Mouse (Mus musculus) natural killer cell, adult 2 months (primary cell): Measurements from ENCODE around the gene Bpifa5.
"Not testable (repeated sequence)": the region's sequence is repeated elsewhere in the genome, so short reads cannot be mapped to it uniquely, and the experiment has no call there.

Experiments used
- DNase-seq, 2 experiments: peaks; one replicate each; pipeline ENCODE4 v3.0.0; 2022; ENCODE audit warnings: low spot score in 2 of 2

Bpifa5 gene

GRCm38 (mm10) chr2:154162307-154162706 is at the start of gene Bpifa5:
Bpifa5 (plus strand) TSS chr2:154162607.
- DNase-seq = no peak

GRCm38 (mm10) chr2:154117381-154117780 is 45.0 kb upstream of the Bpifa5 start:
- no peak for DNase-seq

DNA sequence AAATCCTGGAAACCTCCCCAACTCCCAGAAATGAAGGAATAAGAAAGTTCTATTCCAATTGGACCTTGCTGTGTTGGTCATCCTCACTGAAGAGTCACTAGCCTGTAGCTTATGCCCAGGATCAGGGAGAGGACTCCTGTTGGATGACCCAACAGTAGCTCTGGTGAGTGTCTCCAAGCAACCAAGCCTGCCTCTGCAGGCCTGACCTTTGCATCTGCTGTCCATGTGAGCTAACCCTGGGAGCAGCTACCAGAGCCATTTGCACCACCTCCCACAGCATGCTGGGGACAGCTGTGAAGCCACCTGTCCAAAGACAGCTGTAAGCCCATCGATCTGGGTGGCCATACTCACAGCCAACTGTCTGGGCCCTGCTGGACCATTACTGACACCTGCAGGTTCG is 32.3 kb upstream of the Bpifa5 start, which contains the start of gene Bpifa3:
TSS of gene Bpifa3 (plus strand) at position 217 of the 400 bp plus-strand sequence.
- DNase-seq = no peak

- DNase-seq = no peak
Observed at GRCm38 (mm10) chr2:154142580-154142979, 19.8 kb upstream of the Bpifa5 start, which contains the start of gene Bpifa1. Bpifa1 (plus strand) TSS chr2:154142880.

DNA sequence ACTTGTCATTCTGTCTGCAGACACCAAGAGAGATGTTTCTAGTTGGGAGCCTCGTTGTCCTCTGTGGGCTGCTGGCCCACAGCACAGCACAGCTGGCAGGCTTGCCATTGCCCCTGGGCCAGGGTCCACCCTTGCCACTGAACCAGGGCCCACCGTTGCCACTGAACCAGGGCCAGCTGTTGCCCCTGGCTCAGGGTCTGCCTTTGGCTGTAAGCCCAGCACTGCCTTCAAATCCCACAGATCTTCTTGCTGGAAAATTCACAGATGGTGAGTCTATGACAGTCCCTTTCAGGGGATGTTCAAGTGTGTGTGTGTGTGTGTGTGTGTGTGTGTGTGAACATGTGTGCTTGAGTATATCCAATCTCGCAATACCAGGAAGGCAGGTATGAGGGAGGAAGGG is 18.7 kb upstream of the Bpifa5 start:
- DNase-seq = no peak

DNA sequence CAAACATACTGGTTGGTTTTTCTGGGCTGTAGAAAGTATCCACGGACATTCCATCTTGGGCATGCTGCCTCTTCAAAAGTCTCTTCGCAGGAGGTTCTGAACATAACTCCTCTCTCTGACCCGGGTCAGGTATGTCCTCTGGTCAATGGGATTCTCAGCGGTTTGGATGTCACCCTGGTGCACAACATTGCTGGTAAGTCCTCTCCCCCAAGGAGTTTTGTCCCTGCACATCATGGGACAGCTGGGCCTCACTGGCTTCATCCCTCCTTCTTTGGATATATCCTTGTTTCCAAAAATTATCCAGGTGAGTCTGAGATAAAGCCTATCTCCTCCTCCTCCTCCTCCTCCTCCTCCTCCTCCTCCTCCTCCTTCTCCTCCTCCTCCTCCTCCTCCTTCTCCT is 14.9 kb upstream of the Bpifa5 start:
- DNase-seq = no peak

DNA sequence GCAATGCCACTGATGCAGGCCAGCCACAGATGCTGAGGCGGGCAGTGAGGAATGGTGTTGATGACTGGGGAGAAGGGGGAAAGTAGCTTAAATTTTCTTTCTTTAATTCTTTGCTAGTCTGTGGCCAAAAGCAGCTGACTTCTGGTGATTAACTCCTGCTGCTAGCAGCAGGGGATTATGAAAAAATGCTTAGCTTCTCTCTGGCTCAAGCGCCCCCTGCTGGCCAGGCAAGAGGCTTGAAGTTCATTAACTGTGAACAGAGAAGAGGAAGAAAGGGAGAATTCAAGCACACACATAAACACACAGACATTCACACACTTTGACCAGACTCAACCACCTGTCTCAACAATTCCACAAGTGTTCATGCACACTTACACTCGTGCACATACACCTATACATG is 4.0 kb upstream of the Bpifa5 start:
- DNase-seq = no peak

- no peak for DNase-seq
Observed at GRCm38 (mm10) chr2:154163306-154163705, 899 bp downstream of the Bpifa5 start.

GRCm38 (mm10) chr2:154169172-154169571 is 6.8 kb downstream of the Bpifa5 start:
- no peak for DNase-seq

DNA sequence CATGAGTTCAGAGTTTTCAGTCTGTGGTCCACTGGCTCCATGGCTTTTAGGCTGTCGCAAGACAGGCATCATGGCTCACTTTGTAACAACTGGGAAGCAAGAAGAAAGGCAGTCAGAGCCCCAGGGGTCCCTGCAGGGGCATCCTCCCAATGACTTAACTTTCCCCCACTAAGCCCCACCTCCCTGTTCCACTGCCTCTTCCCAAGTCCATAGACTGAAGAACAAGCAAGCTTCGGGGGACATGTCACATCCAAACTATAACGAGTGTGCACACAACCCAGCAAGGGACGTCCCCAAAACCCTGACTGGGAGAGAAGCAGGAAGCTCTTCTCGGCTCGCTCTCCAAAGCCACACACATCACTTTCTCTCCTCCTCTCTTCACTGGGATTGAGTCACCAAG is 9.2 kb downstream of the Bpifa5 start:
- no peak for DNase-seq

DNA sequence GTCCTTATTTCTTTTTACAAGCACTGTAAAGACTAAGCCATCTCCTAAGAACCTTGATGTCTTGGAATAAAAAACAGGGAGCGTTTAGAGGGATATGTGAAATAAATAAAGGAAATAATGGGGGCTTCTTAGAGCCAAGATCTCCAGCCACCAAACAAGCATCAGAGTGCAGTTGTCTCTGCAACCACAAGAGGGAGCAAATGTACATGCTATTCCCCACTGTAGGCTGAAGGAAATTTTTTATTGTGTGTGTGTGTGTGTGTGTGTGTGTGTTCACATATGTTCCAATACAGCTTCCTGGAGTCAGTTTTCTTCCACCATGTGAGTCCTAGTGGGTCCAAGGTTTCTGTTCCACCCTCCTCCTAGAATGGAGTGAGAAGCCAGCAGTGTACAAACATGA is 10.9 kb downstream of the Bpifa5 start:
- no peak for DNase-seq

DNA sequence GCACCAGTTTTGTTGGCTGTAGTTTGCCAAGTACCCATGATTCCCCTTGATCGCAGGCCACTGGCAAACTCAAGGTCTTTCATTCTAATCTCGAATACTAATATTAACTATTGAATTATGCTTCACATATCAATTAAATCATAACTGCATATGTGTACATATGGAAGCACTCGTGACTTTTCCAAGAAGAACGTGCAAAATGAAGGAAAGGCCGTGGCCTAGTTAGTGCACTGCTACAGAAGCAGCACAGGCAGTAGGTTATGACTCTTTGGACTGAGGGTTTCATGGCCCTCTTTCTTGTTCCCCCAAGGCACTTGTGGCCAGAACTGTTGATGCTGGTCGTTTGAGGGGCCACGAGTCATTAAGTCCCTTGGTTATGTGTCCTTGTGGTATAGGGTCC is 19.5 kb downstream of the Bpifa5 start:
- DNase-seq = not testable (repeated sequence)

- not testable (repeated sequence) for DNase-seq
Observed at GRCm38 (mm10) chr2:154183061-154183460, 20.7 kb downstream of the Bpifa5 start.

GRCm38 (mm10) chr2:154185319-154185718 is 22.9 kb downstream of the Bpifa5 start:
- DNase-seq = no peak

DNA sequence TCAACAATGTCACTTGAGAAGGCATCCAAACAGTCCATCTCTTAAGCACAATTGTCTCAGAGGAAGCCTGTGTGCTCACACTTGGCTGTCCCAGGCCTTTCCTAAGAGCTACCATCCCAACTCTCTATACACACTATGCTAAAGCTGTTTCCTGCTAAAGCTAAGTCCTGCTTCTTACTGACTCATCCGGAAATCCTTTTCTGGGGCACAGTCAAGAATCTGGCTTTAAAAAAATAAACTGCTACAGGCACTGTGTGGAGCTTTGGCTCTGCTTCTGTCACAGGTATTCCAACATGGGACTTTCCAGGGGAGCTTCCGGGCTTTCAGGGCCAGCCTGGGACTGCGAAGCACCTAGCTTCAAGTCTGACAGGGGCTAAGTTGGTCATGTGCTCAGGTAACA is 23.3 kb downstream of the Bpifa5 start:
- no peak for DNase-seq

DNA sequence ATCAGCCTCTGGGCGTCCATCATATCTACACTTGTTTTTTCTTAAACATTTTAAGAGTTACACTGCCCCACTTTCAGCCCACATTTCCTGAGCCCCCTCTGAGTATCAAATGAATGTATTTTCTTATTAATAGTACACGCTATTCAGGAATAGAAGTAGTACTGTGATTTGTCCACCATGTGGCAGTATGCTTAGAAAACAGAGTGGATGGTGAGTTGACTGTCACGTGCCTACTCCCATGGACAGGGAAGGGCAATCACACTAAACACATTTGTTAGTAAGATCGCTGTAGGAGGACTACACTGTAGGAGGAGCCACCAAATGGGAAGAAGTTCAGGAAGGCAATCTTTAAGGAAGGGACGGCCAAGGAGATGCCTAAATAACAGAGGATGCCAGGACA is 25.1 kb downstream of the Bpifa5 start:
- DNase-seq = no peak

DNA sequence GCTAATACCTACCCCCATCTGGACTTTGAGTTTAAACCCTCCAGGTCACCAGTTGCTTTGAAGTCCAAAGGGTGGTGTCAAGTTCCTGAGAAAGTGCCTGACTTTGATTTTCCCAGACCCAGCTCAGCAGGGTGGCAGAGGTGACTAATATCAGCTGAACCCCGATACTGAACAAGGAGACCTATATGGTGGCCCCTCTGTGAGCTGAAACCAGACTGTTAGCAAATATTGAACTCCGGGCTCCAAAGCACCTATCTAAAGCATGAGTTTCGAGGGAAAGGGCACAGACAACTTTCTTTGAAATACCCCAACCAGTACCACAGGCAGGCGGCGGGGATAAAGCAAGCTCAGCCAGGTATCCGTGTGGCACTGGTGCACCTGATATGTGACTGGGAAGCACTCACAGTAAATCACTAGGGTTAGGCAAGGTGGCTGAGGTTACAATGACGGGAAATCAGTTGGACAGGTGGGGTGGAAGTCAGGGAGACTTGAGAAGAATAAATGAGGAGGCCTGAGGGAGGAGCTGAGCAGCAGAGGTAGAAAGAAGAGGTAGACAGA is 27.5 kb downstream of the Bpifa5 start:
- no peak for DNase-seq

GRCm38 (mm10) chr2:154190546-154191258 is 28.3 kb downstream of the Bpifa5 start, which contains the start of gene Bpifb1:
Bpifb1 (plus strand) TSS chr2:154190818.
- DNase-seq = no peak

- no peak for DNase-seq
Observed at GRCm38 (mm10) chr2:154192141-154192540, 29.7 kb downstream of the Bpifa5 start.

GRCm38 (mm10) chr2:154193071-154193470 is 30.7 kb downstream of the Bpifa5 start:
- no peak for DNase-seq

DNA sequence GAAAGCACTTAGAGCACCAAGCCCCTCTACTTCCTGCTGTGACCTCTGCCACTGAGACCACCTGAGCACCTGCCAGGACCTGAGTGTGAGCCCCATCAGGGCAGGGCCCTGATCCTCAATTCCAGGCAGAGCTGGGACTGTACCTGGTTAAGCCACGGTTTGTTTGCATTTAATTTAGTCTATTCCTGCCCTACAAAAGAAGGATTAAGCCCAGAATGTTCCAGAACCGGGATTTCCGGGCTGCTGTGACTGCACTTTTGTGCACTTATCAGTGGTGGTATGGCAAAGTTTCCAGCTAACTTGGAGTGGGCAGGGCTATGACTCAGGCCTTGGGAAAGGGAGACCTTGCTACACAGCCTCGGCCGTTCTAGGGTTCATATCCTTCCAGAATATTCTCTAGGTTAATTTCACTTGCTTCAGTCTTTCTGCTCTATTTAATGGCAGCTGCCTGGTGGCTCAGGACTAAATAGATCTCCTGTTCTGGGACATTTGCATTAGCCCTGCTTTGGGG is 31.6 kb downstream of the Bpifa5 start:
- DNase-seq = no peak

DNA sequence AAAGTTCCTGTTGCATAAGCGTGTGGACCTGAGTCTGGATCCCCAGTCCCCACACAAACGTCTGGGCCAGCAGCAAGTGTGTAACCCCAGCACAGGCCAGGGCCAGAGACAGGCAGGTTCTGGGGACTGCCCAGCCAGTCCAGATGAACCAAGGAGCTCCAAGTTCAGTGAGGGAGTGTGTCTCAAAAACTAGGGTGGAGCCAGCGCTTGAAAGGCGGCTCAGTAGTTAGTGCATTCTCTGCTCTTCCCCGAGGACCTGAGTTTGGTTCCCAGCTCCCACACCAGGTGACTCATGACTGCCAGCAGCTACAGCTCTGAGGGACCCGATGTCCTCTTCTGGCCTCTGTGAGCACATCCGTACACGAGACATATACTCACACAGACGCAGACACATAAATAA is 34.6 kb downstream of the Bpifa5 start:
- DNase-seq = no peak

DNA sequence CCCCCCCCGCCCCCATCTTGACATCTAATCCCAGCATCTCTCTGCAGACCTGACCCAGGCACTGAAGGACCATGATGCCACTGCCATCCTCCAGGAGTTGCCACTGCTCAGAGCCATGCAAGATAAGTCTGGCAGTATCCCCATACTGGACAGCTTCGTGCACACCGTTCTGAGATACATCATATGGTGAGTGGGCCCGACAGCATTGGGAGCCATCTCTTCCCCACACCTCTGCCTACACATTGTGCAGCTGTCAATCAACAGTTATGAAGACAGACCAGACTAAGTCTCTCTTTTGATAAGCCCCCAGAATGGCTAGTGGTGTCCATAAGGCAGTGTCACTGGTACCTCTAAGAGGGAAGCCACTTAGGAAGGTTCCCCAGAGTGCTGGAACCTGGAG is 42.2 kb downstream of the Bpifa5 start:
- DNase-seq = no peak
